Mouse (Mus musculus) heart, embryonic 11.5 days (tissue): Measurements from ENCODE around the gene As3mt. TPM values are rescaled to one million over a fixed set of nuclear protein-coding genes. Genes with fewer than 3 reads are reported as not detected.
"Not testable (repeated sequence)": the region's sequence is repeated elsewhere in the genome, so short reads cannot be mapped to it uniquely, and the experiment has no call there.

ENCODE experiments used
- ATAC-seq: fragments of 200-750 bp; cut with Nextera tagmentation; replicated peaks from 2 replicates; pipeline ENCODE4 v1.8.0; 2017; ENCODE audit warnings: moderate library complexity; ENCODE audit not compliant: insufficient number of reproducible peaks, low FRiP score, low TSS enrichment
- H3K27ac ChIP-seq: fragments of 300-500 bp; sonication (generic); 2 replicates; pipeline ENCODE4 v1.5.1; 2014; ENCODE audit warnings: mild to moderate bottlenecking, low read depth, low read length
- H3K27me3 ChIP-seq: fragments of 300-500 bp; sonication (generic); 2 replicates; pipeline ENCODE4 v1.6.1; 2014; ENCODE audit warnings: mild to moderate bottlenecking, low read length, mixed read lengths; ENCODE audit not compliant: control insufficient read depth, insufficient read depth
- H3K36me3 ChIP-seq: fragments of 300-500 bp; sonication (generic); 2 replicates; pipeline ENCODE4 v1.6.1; 2014; ENCODE audit warnings: mild to moderate bottlenecking, low read length, moderate library complexity, mixed read lengths; ENCODE audit not compliant: control insufficient read depth, insufficient read depth
- H3K4me1 ChIP-seq: fragments of 300-500 bp; sonication (generic); 2 replicates; pipeline ENCODE4 v1.6.1; 2014; ENCODE audit warnings: low read length; ENCODE audit not compliant: control insufficient read depth, insufficient read depth
- H3K4me2 ChIP-seq: fragments of 300-500 bp; sonication (generic); 2 replicates; pipeline ENCODE4 v1.6.1; 2014; ENCODE audit warnings: mild to moderate bottlenecking, moderate library complexity
- H3K4me3 ChIP-seq: fragments of 300-500 bp; sonication (generic); 2 replicates; pipeline ENCODE4 v1.5.1; 2014; ENCODE audit warnings: low read depth, low read length
- H3K9ac ChIP-seq: fragments of 300-500 bp; sonication (generic); 2 replicates; pipeline ENCODE4 v1.6.1; 2014; ENCODE audit warnings: mild to moderate bottlenecking, low read depth, low read length, moderate library complexity
- H3K9me3 ChIP-seq: fragments of 300-500 bp; sonication (generic); replicated peaks from 2 replicates; pipeline ENCODE4 v1.6.1; 2016; ENCODE audit warnings: low read length; ENCODE audit not compliant: control insufficient read depth
- WGBS: fragments of 180-500 bp; shearing (Covaris S2); extraction: QIAGEN DNeasy Blood & Tissue Kit; methylation state at CpG from one replicate; pipeline ENCODE4 v1.1.7; 2014; ENCODE audit not compliant: insufficient replicate concordance; 5-methylcytosine and 5-hydroxymethylcytosine counted together
- polyA plus RNA-seq: library from polyadenylated mRNA; unstranded; fragments of >200 nt; fragmentation: Nextera tagmentation; extraction: Ambion mirVana; gene quantifications from 2 replicates; pipeline ENCODE4 v1.2.1, GENCODE M21; 2014

Gene As3mt
- polyA plus RNA-seq, 1 experiment from 2014 or later, result 47.6 TPM

DNA sequence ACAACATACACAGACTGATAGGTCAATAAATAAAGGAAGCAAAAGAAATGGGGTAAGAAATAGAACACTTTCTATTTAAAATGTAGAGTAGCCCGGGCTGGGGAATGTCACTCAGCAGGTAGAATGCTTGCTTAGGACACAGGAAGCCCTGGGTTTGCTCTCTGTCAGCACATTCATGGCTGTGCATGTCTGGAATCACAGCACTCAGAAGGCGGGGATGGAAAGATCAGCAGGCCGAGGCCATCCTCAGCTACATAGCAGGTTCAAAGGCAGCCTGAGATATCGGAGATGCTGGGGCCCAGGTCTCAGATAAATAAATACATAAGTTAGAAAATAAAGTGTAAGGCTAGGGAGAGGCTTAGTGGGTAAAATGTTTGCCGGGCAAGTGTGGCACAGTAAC, 45.0 kb downstream of the As3mt start:
- no peaks in the 10 kb centered on the region for H3K27me3 ChIP-seq
- no peaks in the 10 kb centered on the region for H3K36me3 ChIP-seq
- no peak overlapping the region for H3K4me2 ChIP-seq
- H3K4me1 ChIP-seq, result no peaks in the 10 kb centered on the region
- H3K4me3 ChIP-seq, result no peak overlapping the region
- H3K27ac ChIP-seq, result no peak overlapping the region
- no peak for ATAC-seq
- WGBS, result 58% methylated on average over 5 of the region's 5 CpGs
- no peaks in the 10 kb centered on the region for H3K9me3 ChIP-seq
- no peak overlapping the region for H3K9ac ChIP-seq

- H3K4me3 ChIP-seq, result no peak overlapping the region
- H3K27me3 ChIP-seq, result no peaks in the 10 kb centered on the region
- no peaks in the 10 kb centered on the region for H3K36me3 ChIP-seq
- WGBS, result 41% methylated on average over 9 of the region's 9 CpGs
- H3K4me2 ChIP-seq, result no peak overlapping the region
- ATAC-seq, result no peak
- H3K4me1 ChIP-seq, result no peaks in the 10 kb centered on the region
- no peak overlapping the region for H3K9ac ChIP-seq
- no peak overlapping the region for H3K27ac ChIP-seq
- H3K9me3 ChIP-seq, result no peaks in the 10 kb centered on the region
Measured at GRCm38 (mm10) chr19:46755066-46755465, 47.8 kb downstream of the As3mt start.

GRCm38 (mm10) chr19:46756221-46756620, 49.0 kb downstream of the As3mt start:
- Histone ChIP-seq H3K9me3 (no peaks in the 10 kb centered on the region), H3K4me3 (no peak overlapping the region), H3K27me3 (no peaks in the 10 kb centered on the region), H3K9ac (no peak overlapping the region), H3K27ac (no peak overlapping the region), H3K4me1 (no peaks in the 10 kb centered on the region), H3K4me2 (no peak overlapping the region), H3K36me3 (no peaks in the 10 kb centered on the region)
- ATAC-seq, result no peak
- 88% methylated on average over 4 of the region's 4 CpGs for WGBS

- 47% methylated on average over 8 of the region's 8 CpGs for WGBS
- H3K36me3 ChIP-seq, result no peaks in the 10 kb centered on the region
- no peak for ATAC-seq
- no peak overlapping the region for H3K9ac ChIP-seq
- H3K27ac ChIP-seq, result no peak overlapping the region
- peaks cover 10% of the 10 kb centered on the region for H3K4me1 ChIP-seq
- no peaks in the 10 kb centered on the region for H3K9me3 ChIP-seq
- H3K27me3 ChIP-seq, result peaks cover 12% of the 10 kb centered on the region
- H3K4me2 ChIP-seq, result no peak overlapping the region
- no peak overlapping the region for H3K4me3 ChIP-seq
Measured at GRCm38 (mm10) chr19:46759096-46759495, 51.8 kb downstream of the As3mt start.

DNA sequence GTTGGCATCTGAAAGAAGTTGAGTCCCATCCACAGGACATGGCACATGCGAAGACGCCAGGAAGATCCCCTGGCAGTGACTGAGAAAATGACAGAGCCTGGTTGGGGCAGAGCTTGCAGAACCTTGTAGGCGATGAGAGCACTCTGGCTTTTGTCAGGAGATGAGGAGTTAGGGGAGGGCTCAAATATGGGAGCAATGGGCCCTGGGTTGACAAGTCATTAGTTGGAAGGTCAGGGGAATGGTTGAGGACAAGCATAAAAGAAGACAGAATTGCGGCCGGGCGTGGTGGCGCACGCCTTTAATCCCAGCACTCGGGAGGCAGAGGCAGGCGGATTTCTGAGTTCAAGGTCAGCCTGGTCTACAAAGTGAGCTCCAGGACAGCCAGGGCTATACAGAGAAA, 52.7 kb downstream of the As3mt start:
- 83% methylated on average over 10 of the region's 10 CpGs for WGBS

GRCm38 (mm10) chr19:46760375-46761160, 53.3 kb downstream of the As3mt start:
- no peaks in the 10 kb centered on the region for H3K36me3 ChIP-seq
- no peaks in the 10 kb centered on the region for H3K9me3 ChIP-seq
- H3K27me3 ChIP-seq, result peaks cover 12% of the 10 kb centered on the region
- no peak overlapping the region; the same call in 1 of the 2 replicates for H3K27ac ChIP-seq
- peaks cover 10% of the 10 kb centered on the region for H3K4me1 ChIP-seq
- peak overlapping the region; percentile 82 for H3K4me3 ChIP-seq
- H3K4me2 ChIP-seq, result peak overlapping the region; percentile 97
- 18% methylated on average over 29 of the region's 29 CpGs for WGBS
- no peak overlapping the region for H3K9ac ChIP-seq
- ATAC-seq, result peak; percentile 58

More for the DNA sequence above, 52.7 kb downstream of the As3mt start:
- not testable (repeated sequence) for H3K27ac ChIP-seq, H3K9ac ChIP-seq, H3K4me2 ChIP-seq, H3K9me3 ChIP-seq, H3K36me3 ChIP-seq, ATAC-seq, H3K4me3 ChIP-seq
- peaks cover 10% of the 10 kb centered on the region for H3K4me1 ChIP-seq
- peaks cover 12% of the 10 kb centered on the region for H3K27me3 ChIP-seq

DNA sequence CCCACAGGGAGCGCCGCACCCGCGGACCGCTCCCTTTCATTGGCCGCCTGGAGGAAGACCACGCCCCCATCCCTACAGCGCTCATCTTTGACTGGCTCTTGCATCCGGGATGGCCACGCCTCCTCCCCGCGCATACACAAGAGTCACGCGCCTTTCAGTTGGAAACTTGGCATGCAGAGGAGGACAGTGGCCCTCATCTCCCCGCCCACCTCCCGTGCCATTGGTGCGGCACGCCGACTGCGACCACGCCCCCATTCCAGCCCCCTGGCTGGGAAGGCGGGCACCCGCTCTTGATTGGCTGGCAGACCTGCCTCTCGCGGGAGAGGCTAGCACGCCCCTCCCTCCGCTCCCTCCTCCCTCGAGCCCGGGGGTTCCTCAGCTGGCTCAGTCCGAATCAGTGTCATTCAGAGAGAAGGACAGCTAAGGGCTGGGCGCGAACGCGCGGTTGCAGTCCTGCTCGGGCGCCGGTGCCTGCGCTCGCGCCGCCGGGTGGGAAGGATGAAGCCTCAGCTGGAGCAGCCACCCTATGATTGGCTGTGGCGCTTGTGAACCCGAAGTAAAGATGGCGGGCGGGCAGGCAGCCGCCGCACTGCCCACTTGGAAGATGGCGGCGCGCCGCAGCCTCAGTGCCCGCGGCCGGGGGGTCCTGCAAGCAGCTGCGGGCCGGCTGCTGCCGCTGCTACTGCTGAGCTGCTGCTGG, 54.1 kb downstream of the As3mt start, which contains the start of gene Cnnm2:
Cnnm2 (plus strand) TSS at position 350 of the 700 bp plus-strand sequence.
- Histone ChIP-seq H3K4me1 (peaks cover 10% of the 10 kb centered on the region), H3K4me2 (peak within 1 kb of the TSS; percentile 97), H3K9ac (peak within 1 kb of the TSS; percentile 63), H3K27me3 (peaks cover 12% of the 10 kb centered on the region), H3K36me3 (no peaks in the 10 kb centered on the region), H3K9me3 (no peaks in the 10 kb centered on the region), H3K4me3 (peak within 1 kb of the TSS; percentile 82), H3K27ac (peak within 1 kb of the TSS; percentile 18)
- ATAC-seq, result peak; percentile 96
- under 1% methylated on average over 59 of the region's 59 CpGs for WGBS

- Histone ChIP-seq H3K27me3 (peaks cover 12% of the 10 kb centered on the region), H3K9ac (peak overlapping the region; percentile 63), H3K36me3 (no peaks in the 10 kb centered on the region), H3K4me1 (peaks cover 10% of the 10 kb centered on the region), H3K4me2 (peak overlapping the region; percentile 97), H3K27ac (peak overlapping the region; percentile 18), H3K4me3 (peak overlapping the region; percentile 82), H3K9me3 (no peaks in the 10 kb centered on the region)
- no peak for ATAC-seq
- under 1% methylated on average over 35 of the region's 36 CpGs for WGBS
Measured at GRCm38 (mm10) chr19:46761971-46762290, 54.7 kb downstream of the As3mt start.
